In the genomic region with DNA sequence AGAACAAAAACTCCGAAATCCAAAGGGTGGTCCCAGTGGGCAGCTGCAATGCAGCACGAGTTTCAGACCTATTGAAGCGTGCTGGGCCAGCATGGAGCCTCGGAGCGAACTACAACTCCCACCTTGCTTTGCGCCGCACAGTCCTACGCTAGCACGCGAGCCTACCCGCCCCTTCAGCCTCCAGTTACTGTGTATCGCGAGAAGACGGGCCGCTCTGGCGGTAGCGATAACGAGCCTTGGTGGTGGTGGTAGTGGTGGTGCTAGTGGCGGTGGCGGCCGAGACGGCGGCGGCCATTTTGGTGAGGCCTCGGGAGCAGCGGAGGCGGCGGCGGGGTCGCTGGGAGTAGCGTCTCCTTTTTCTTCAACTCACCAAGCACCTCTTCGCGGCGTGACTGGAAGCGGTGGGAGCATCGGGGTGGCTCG, we compare ENCODE assay signal across 7 mouse cellular contexts. TPM values are rescaled to one million over a fixed set of nuclear protein-coding genes. Genes with fewer than 3 reads are reported as not detected.
A peak's percentile ranks its signal among the peaks of the same experiment; 100 is the strongest.
DNase-seq lines count a peak whose midpoint lies in the region; ATAC-seq and TF ChIP-seq lines count a peak whose summit lies in the region.

Srcap (plus strand) TSS at position 176 of the 423 bp plus-strand sequence.

- H3K36me3 ChIP-seq in intestine, postnatal 0 days (ENCODE audit: control insufficient read depth, insufficient read depth), result peaks cover 15% of the 10 kb centered on the region
- H3K36me3 ChIP-seq in midbrain, embryonic 12.5 days, result peaks cover 26% of the 10 kb centered on the region

- intact Hi-C loops in left cerebral cortex, postnatal 4 days (cut with DNase I), result no loop called here

- TF ChIP-seq CTCF in intestine, postnatal 0 days (IDR thresholded peaks at IDR 0.05; ENCODE audit: low read depth), result no peak

- H3K4me1 ChIP-seq in intestine, postnatal 0 days (replicated peaks; ENCODE audit: control insufficient read depth, insufficient read depth, low read length), result no peaks in the 10 kb centered on the region
- H3K4me1 ChIP-seq in midbrain, embryonic 12.5 days, result peaks cover 18% of the 10 kb centered on the region

- H3K9me3 ChIP-seq in intestine, postnatal 0 days (ENCODE audit: control insufficient read depth), result no peaks in the 10 kb centered on the region
- no peaks in the 10 kb centered on the region for H3K9me3 ChIP-seq in midbrain, embryonic 12.5 days

- peak; percentile 93 for ATAC-seq in intestine, postnatal 0 days
- peak; percentile 99 for ATAC-seq in midbrain, embryonic 12.5 days (ENCODE audit: low FRiP score, low read depth)

- peak within 1 kb of the TSS; percentile 94 for H3K9ac ChIP-seq in intestine, postnatal 0 days (ENCODE audit: low read depth, low read length)
- peak within 1 kb of the TSS; percentile 90 for H3K9ac ChIP-seq in midbrain, embryonic 12.5 days (replicated peaks)

- peak within 1 kb of the TSS; percentile 78 for H3K4me3 ChIP-seq in intestine, postnatal 0 days (ENCODE audit: low read depth, low read length)
- peak within 1 kb of the TSS; percentile 88 for H3K4me3 ChIP-seq in midbrain, embryonic 12.5 days

- WGBS in intestine, postnatal 0 days, result under 1% methylated on average over 37 of the region's 37 CpGs
- 2% methylated on average over 37 of the region's 37 CpGs for WGBS in midbrain, embryonic 12.5 days

- DNase-seq in adrenal gland, adult 8-10 months, result peak; percentile 97
- DNase-seq in embryo, embryonic 9.5 days (ENCODE audit: extremely low spot score), result peak; percentile 95
- DNase-seq in gastrocnemius, postnatal 4 days (ENCODE audit: low spot score in 2 of 2), result peak; percentile 84 to 95
- peak; percentile 98 for DNase-seq in left cerebral cortex, postnatal 4 days
- peak; percentile 90 to 93 for DNase-seq in spleen, adult 18-20 months

- peak within 1 kb of the TSS; percentile 69 for H3K4me2 ChIP-seq in intestine, postnatal 0 days (replicated peaks; ENCODE audit: low read depth)
- H3K4me2 ChIP-seq in midbrain, embryonic 12.5 days (replicated peaks), result peak within 1 kb of the TSS; percentile 59

- H3K27ac ChIP-seq in intestine, postnatal 0 days (ENCODE audit: low read depth, low read length), result peak within 1 kb of the TSS; percentile 99
- H3K27ac ChIP-seq in midbrain, embryonic 12.5 days (replicated peaks), result peak within 1 kb of the TSS; percentile 98

- no peaks in the 10 kb centered on the region for H3K27me3 ChIP-seq in intestine, postnatal 0 days (replicated peaks; ENCODE audit: control insufficient read depth, insufficient read depth, low read length)
- no peaks in the 10 kb centered on the region for H3K27me3 ChIP-seq in midbrain, embryonic 12.5 days

RNA-seq across cellular contexts. Expression of gene Srcap, which starts in this region (rescaled TPM):
- 100 to 1,000 TPM; 103 to 156 (median 120) TPM for total RNA-seq in adrenal gland, adult 8-10 months (2022)
- total RNA-seq in gastrocnemius, postnatal 4 days (2021), result 10 to 100 TPM; 70.3 to 78.6 TPM
- polyA plus RNA-seq in intestine, postnatal 0 days (2015; fragmentation: Nextera tagmentation; extraction: Ambion mirVana), result 12.3 and 12.5 TPM in 2 replicates
- 100 to 1,000 TPM; 113 to 128 TPM for total RNA-seq in left cerebral cortex, postnatal 4 days (2021)
- polyA plus RNA-seq in midbrain, embryonic 12.5 days (2016; fragmentation: Nextera tagmentation; extraction: Ambion mirVana), result 94.6 and 98.3 TPM in 2 replicates

Comparison
In these comparisons a context has a peak if more than half of its experiments do, and no peak if none do; other contexts are left out.
1. Peak in every context shown above with its lines: DNase-seq, ATAC-seq, H3K4me3 ChIP-seq and H3K27ac ChIP-seq.